Mouse (Mus musculus): Measurements from ENCODE around the gene Galnt7. TPM values are rescaled to one million over a fixed set of nuclear protein-coding genes. Genes with fewer than 3 reads are reported as not detected.
"Not testable (repeated sequence)": the region's sequence is repeated elsewhere in the genome, so short reads cannot be mapped to it uniquely, and the experiment has no call there.

The Galnt7 gene
- polyA plus RNA-seq, 1 experiment from 2014 or later: 8.7 TPM

GRCm38 (mm10) chr8:57528036-57528435 is 124.8 kb downstream of the Galnt7 start:
- no peak for ATAC-seq
- no peaks in the 10 kb centered on the region for H3K27me3 ChIP-seq (replicated peaks; ENCODE audit: control insufficient read depth, insufficient read depth, low read length)
- 100% methylated on average over 1 of the region's 1 CpGs for WGBS

GRCm38 (mm10) chr8:57520186-57520786 is 132.5 kb downstream of the Galnt7 start:
- Histone ChIP-seq H3K4me2 (ENCODE audit: low read length) (no peak overlapping the region), H3K4me3 (replicated peaks; ENCODE audit: low read length) (no peak overlapping the region), H3K9ac (replicated peaks; ENCODE audit: low read depth, low read length) (no peak overlapping the region), H3K36me3 (ENCODE audit: control insufficient read depth, insufficient read depth) (no peaks in the 10 kb centered on the region; the same call in 1 of the 2 replicates), H3K27ac (ENCODE audit: low read length) (no peak overlapping the region), H3K9me3 (ENCODE audit: control insufficient read depth, low read length) (no peaks in the 10 kb centered on the region), H3K27me3 (replicated peaks; ENCODE audit: control insufficient read depth, insufficient read depth, low read length) (no peaks in the 10 kb centered on the region), H3K4me1 (replicated peaks; ENCODE audit: control insufficient read depth, insufficient read depth, low read length) (no peaks in the 10 kb centered on the region)
- ATAC-seq: no peak
- 85% methylated on average over 12 of the region's 12 CpGs for WGBS

More at GRCm38 (mm10) chr8:57528036-57528435, 124.8 kb downstream of the Galnt7 start:
- H3K4me2 ChIP-seq (ENCODE audit: low read length): no peak overlapping the region
- 0 out of 2 replicates have a peak, but pooled peaks cover 4% of the 10 kb centered on the region for H3K4me1 ChIP-seq (replicated peaks; ENCODE audit: control insufficient read depth, insufficient read depth, low read length)
- no peaks in the 10 kb centered on the region for H3K36me3 ChIP-seq (ENCODE audit: control insufficient read depth, insufficient read depth)
- no peaks in the 10 kb centered on the region for H3K9me3 ChIP-seq (ENCODE audit: control insufficient read depth, low read length)
- H3K4me3 ChIP-seq (replicated peaks; ENCODE audit: low read length): no peak overlapping the region
- H3K9ac ChIP-seq (replicated peaks; ENCODE audit: low read depth, low read length): no peak overlapping the region
- H3K27ac ChIP-seq (ENCODE audit: low read length): no peak overlapping the region

GRCm38 (mm10) chr8:57517723-57518122 is 135.1 kb downstream of the Galnt7 start:
- Histone ChIP-seq H3K4me3 (replicated peaks; ENCODE audit: low read length) (no peak overlapping the region), H3K4me1 (replicated peaks; ENCODE audit: control insufficient read depth, insufficient read depth, low read length) (peaks cover 3% of the 10 kb centered on the region; the same call in 1 of the 2 replicates), H3K9ac (replicated peaks; ENCODE audit: low read depth, low read length) (no peak overlapping the region), H3K36me3 (ENCODE audit: control insufficient read depth, insufficient read depth) (no peaks in the 10 kb centered on the region; the same call in 1 of the 2 replicates), H3K27me3 (replicated peaks; ENCODE audit: control insufficient read depth, insufficient read depth, low read length) (no peaks in the 10 kb centered on the region), H3K27ac (ENCODE audit: low read length) (no peak overlapping the region), H3K4me2 (ENCODE audit: low read length) (no peak overlapping the region), H3K9me3 (ENCODE audit: control insufficient read depth, low read length) (no peaks in the 10 kb centered on the region)
- 89% methylated on average over 3 of the region's 3 CpGs for WGBS
- ATAC-seq: no peak

GRCm38 (mm10) chr8:57516685-57517084 is 136.1 kb downstream of the Galnt7 start:
- not testable (repeated sequence) for H3K36me3 ChIP-seq (ENCODE audit: control insufficient read depth, insufficient read depth); H3K4me3 ChIP-seq (replicated peaks; ENCODE audit: low read length); H3K9ac ChIP-seq (replicated peaks; ENCODE audit: low read depth, low read length); H3K9me3 ChIP-seq (ENCODE audit: control insufficient read depth, low read length); H3K4me1 ChIP-seq (replicated peaks; ENCODE audit: control insufficient read depth, insufficient read depth, low read length); H3K27me3 ChIP-seq (replicated peaks; ENCODE audit: control insufficient read depth, insufficient read depth, low read length); ATAC-seq; H3K27ac ChIP-seq (ENCODE audit: low read length); H3K4me2 ChIP-seq (ENCODE audit: low read length)
- 95% methylated on average over 4 of the region's 5 CpGs for WGBS

- H3K36me3 ChIP-seq (ENCODE audit: control insufficient read depth, insufficient read depth); H3K27me3 ChIP-seq (replicated peaks; ENCODE audit: control insufficient read depth, insufficient read depth, low read length); H3K9me3 ChIP-seq (ENCODE audit: control insufficient read depth, low read length); ATAC-seq; H3K27ac ChIP-seq (ENCODE audit: low read length); H3K4me1 ChIP-seq (replicated peaks; ENCODE audit: control insufficient read depth, insufficient read depth, low read length): not testable (repeated sequence)
- H3K4me3 ChIP-seq (replicated peaks; ENCODE audit: low read length): peak overlapping the region; percentile 62
- 10% methylated on average over 9 of the region's 10 CpGs for WGBS
- peak overlapping the region; percentile 77 for H3K9ac ChIP-seq (replicated peaks; ENCODE audit: low read depth, low read length)
- H3K4me2 ChIP-seq (ENCODE audit: low read length): peak overlapping the region; percentile 53
Measured at GRCm38 (mm10) chr8:57513178-57513661, 139.6 kb downstream of the Galnt7 start.

- Histone ChIP-seq H3K4me1 (replicated peaks; ENCODE audit: control insufficient read depth, insufficient read depth, low read length) (peaks cover 7% of the 10 kb centered on the region), H3K9me3 (ENCODE audit: control insufficient read depth, low read length) (no peaks in the 10 kb centered on the region), H3K27me3 (replicated peaks; ENCODE audit: control insufficient read depth, insufficient read depth, low read length) (no peaks in the 10 kb centered on the region), H3K4me2 (ENCODE audit: low read length) (peak overlapping the region; percentile 53), H3K36me3 (ENCODE audit: control insufficient read depth, insufficient read depth) (no peaks in the 10 kb centered on the region; the same call in 1 of the 2 replicates), H3K9ac (replicated peaks; ENCODE audit: low read depth, low read length) (peak overlapping the region; percentile 77), H3K4me3 (replicated peaks; ENCODE audit: low read length) (peak overlapping the region; percentile 62), H3K27ac (ENCODE audit: low read length) (peak overlapping the region; percentile 92)
- under 1% methylated on average over 68 of the region's 96 CpGs for WGBS
- ATAC-seq: peak; percentile 32
Measured at GRCm38 (mm10) chr8:57512141-57513056, 140.4 kb downstream of the Galnt7 start.

- WGBS: under 1% methylated on average over 63 of the region's 63 CpGs
Measured at GRCm38 (mm10) chr8:57511316-57512118, 141.3 kb downstream of the Galnt7 start, which contains the start of gene Hmgb2. Gene Hmgb2, plus strand, starts transcription at chr8:57511907.

GRCm38 (mm10) chr8:57510791-57511315 is 142.0 kb downstream of the Galnt7 start:
- peak overlapping the region; percentile 62 for H3K4me3 ChIP-seq (replicated peaks; ENCODE audit: low read length)
- no peak for ATAC-seq
- H3K4me2 ChIP-seq (ENCODE audit: low read length): peak overlapping the region; percentile 97
- no peaks in the 10 kb centered on the region for H3K27me3 ChIP-seq (replicated peaks; ENCODE audit: control insufficient read depth, insufficient read depth, low read length)
- WGBS: under 1% methylated on average over 31 of the region's 31 CpGs
- peaks cover 7% of the 10 kb centered on the region for H3K4me1 ChIP-seq (replicated peaks; ENCODE audit: control insufficient read depth, insufficient read depth, low read length)
- no peaks in the 10 kb centered on the region for H3K9me3 ChIP-seq (ENCODE audit: control insufficient read depth, low read length)
- no peaks in the 10 kb centered on the region for H3K36me3 ChIP-seq (ENCODE audit: control insufficient read depth, insufficient read depth)
- H3K9ac ChIP-seq (replicated peaks; ENCODE audit: low read depth, low read length): peak overlapping the region; percentile 66
- H3K27ac ChIP-seq (ENCODE audit: low read length): peak overlapping the region; percentile 65

More at GRCm38 (mm10) chr8:57511316-57512118, 141.3 kb downstream of the Galnt7 start, which contains the start of gene Hmgb2:
- H3K4me3 ChIP-seq (replicated peaks; ENCODE audit: low read length): peak within 1 kb of the TSS; percentile 62
- H3K4me2 ChIP-seq (ENCODE audit: low read length): peak within 1 kb of the TSS; percentile 97
- peak; percentile 100 for ATAC-seq
- peak within 1 kb of the TSS; percentile 77 for H3K9ac ChIP-seq (replicated peaks; ENCODE audit: low read depth, low read length)
- no peaks in the 10 kb centered on the region; the same call in 1 of the 2 replicates for H3K36me3 ChIP-seq (ENCODE audit: control insufficient read depth, insufficient read depth)
- no peaks in the 10 kb centered on the region for H3K27me3 ChIP-seq (replicated peaks; ENCODE audit: control insufficient read depth, insufficient read depth, low read length)
- no peaks in the 10 kb centered on the region for H3K9me3 ChIP-seq (ENCODE audit: control insufficient read depth, low read length)
- peak within 1 kb of the TSS; percentile 92 for H3K27ac ChIP-seq (ENCODE audit: low read length)
- peaks cover 7% of the 10 kb centered on the region for H3K4me1 ChIP-seq (replicated peaks; ENCODE audit: control insufficient read depth, insufficient read depth, low read length)

All from forebrain, embryonic 16.5 days (tissue).